Mouse (Mus musculus) kidney, adult 2 months (tissue): ENCODE measurements around the gene Elob.

Experiments used
- CTCF ChIP-seq: fragments of 200-500 bp; conservative IDR thresholded peaks from 2 replicates; pipeline ENCODE4 v1.5.1; 2011; ENCODE audit warnings: low read depth, mild to moderate bottlenecking, control low read depth, low read length, moderate library complexity, mixed read lengths; ENCODE audit not compliant: insufficient read depth, insufficient read length
- POLR2A ChIP-seq: fragments of 200-500 bp; IDR thresholded peaks from one replicate; pipeline ENCODE4 v1.6.1; 2011; ENCODE audit warnings: low read depth, low read length, control low read depth

GRCm38 (mm10) chr17:23857913-23858312 is 29.0 kb upstream of the Elob start:
- TF ChIP-seq CTCF = no peak
- TF ChIP-seq POLR2A = no peak
